Mouse (Mus musculus) MEL-GATA-1-ER (cell line): Measurements from ENCODE around the gene Timp3.

Experiments
- DNase-seq: peaks from one replicate; pipeline ENCODE4 v3.0.0-alpha.2; 2012; ENCODE audit warnings: low read depth; ENCODE audit errors: extremely low read depth

The Timp3 gene

GRCm38 (mm10) chr10:86300293-86301116 lies at the start of gene Timp3:
Gene Timp3 (plus strand): TSS chr10:86300372.
- DNase-seq = no peak

- no peak for DNase-seq
Observed at GRCm38 (mm10) chr10:86256221-86256620, 44.0 kb upstream of the Timp3 start.

GRCm38 (mm10) chr10:86257045-86257444 lies 43.1 kb upstream of the Timp3 start:
- no peak for DNase-seq

GRCm38 (mm10) chr10:86258046-86258445 lies 42.1 kb upstream of the Timp3 start:
- no peak for DNase-seq

GRCm38 (mm10) chr10:86258992-86259391 lies 41.2 kb upstream of the Timp3 start:
- no peak for DNase-seq

GRCm38 (mm10) chr10:86261725-86262124 lies 38.4 kb upstream of the Timp3 start:
- no peak for DNase-seq

GRCm38 (mm10) chr10:86264618-86265017 lies 35.6 kb upstream of the Timp3 start:
- no peak for DNase-seq

GRCm38 (mm10) chr10:86270254-86270653 lies 29.9 kb upstream of the Timp3 start:
- no peak for DNase-seq

- no peak for DNase-seq
Observed at GRCm38 (mm10) chr10:86272826-86273225, 27.3 kb upstream of the Timp3 start.

- no peak for DNase-seq
Observed at GRCm38 (mm10) chr10:86273410-86274191, 26.6 kb upstream of the Timp3 start.

- DNase-seq = no peak
Observed at GRCm38 (mm10) chr10:86275585-86275984, 24.6 kb upstream of the Timp3 start.

- no peak for DNase-seq
Observed at GRCm38 (mm10) chr10:86277327-86277726, 22.8 kb upstream of the Timp3 start.

- DNase-seq = no peak
Observed at GRCm38 (mm10) chr10:86278481-86278880, 21.7 kb upstream of the Timp3 start.

GRCm38 (mm10) chr10:86279579-86280168 lies 20.5 kb upstream of the Timp3 start:
- no peak for DNase-seq

- DNase-seq = no peak
Observed at GRCm38 (mm10) chr10:86281238-86281637, 18.9 kb upstream of the Timp3 start.

- DNase-seq = no peak
Observed at GRCm38 (mm10) chr10:86286508-86286907, 13.7 kb upstream of the Timp3 start.

- no peak for DNase-seq
Observed at GRCm38 (mm10) chr10:86290109-86290771, 9.9 kb upstream of the Timp3 start.

- no peak for DNase-seq
Observed at GRCm38 (mm10) chr10:86293880-86294279, 6.3 kb upstream of the Timp3 start.

GRCm38 (mm10) chr10:86294599-86295365 lies 5.4 kb upstream of the Timp3 start:
- DNase-seq = no peak

GRCm38 (mm10) chr10:86295454-86296098 lies 4.6 kb upstream of the Timp3 start:
- no peak for DNase-seq
